Mouse (Mus musculus): Measurements from ENCODE around the gene Fmnl2. TPM values are rescaled to one million over a fixed set of nuclear protein-coding genes. Genes with fewer than 3 reads are reported as not detected.

The Fmnl2 gene
- polyA plus RNA-seq, 1 experiment: 0.61 TPM

DNA sequence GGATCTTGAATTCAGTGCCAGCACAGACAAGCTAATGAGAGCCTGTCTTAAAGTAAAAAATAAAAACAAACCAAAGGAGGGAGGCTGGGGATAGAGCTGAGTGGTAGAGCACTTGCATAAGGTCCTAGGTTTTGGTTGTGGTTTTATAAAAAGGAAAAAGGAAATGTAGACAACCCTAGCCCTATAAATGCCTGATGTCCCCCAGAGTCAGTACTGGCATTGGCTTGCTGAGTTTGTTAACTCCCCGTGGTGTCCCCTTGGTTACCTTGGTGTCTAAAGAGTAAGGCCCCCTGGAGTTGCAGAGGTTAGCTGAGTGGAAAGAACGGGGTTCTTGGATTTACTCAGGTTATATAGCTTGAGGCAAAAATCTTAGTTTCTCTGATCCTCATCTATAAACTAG lies 55.7 kb downstream of the Fmnl2 start:
- no peaks in the 10 kb centered on the region for H3K27me3 ChIP-seq (ENCODE audit: control insufficient read depth, insufficient read depth, low read length)
- TF ChIP-seq CTCF (IDR thresholded peaks at IDR 0.05; ENCODE audit: extremely low read depth, insufficient read length, insufficient replicate concordance, low read depth, low read length): no peak
- no peak for TF ChIP-seq POLR2A (IDR thresholded peaks at IDR 0.05; ENCODE audit: low read depth, low read length)
- no peak overlapping the region for H3K27ac ChIP-seq (ENCODE audit: insufficient read depth, low read depth, low read length)
- no peaks in the 10 kb centered on the region for H3K36me3 ChIP-seq (ENCODE audit: control insufficient read depth, insufficient read depth, low read length)
- H3K4me1 ChIP-seq (ENCODE audit: control insufficient read depth, insufficient read depth, insufficient read length, low read length): peaks cover 2% of the 10 kb centered on the region; the same call in 1 of the 2 replicates
- 67% methylated on average over 2 of the region's 2 CpGs for WGBS
- H3K4me3 ChIP-seq (ENCODE audit: low read depth, low read length): no peak overlapping the region

DNA sequence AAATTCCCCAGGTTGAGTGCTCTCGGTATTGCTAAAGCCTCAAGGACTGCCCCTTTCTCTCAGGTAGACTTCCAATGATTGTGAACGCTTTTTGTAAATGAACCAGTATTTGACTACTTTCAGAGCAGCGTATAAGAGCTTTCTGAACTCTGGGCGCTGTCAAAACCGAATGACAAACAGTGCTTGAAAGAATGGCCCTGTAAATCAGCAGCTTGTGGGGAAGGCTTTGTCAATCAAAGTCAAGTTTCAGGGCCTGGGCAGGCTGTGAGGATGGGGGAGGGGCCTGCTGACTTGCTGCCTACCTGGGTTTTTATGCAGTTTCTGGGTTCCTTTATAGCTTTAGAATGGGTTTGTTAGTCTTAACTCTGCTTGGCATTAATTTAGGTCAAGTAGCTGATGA lies 56.1 kb downstream of the Fmnl2 start:
- no peaks in the 10 kb centered on the region for H3K27me3 ChIP-seq (ENCODE audit: control insufficient read depth, insufficient read depth, low read length)
- H3K4me3 ChIP-seq (ENCODE audit: low read depth, low read length): no peak overlapping the region
- no peak overlapping the region for H3K27ac ChIP-seq (ENCODE audit: insufficient read depth, low read depth, low read length)
- 57% methylated on average over 5 of the region's 5 CpGs for WGBS
- TF ChIP-seq CTCF (IDR thresholded peaks at IDR 0.05; ENCODE audit: extremely low read depth, insufficient read length, insufficient replicate concordance, low read depth, low read length) (no peak), POLR2A (IDR thresholded peaks at IDR 0.05; ENCODE audit: low read depth, low read length) (no peak)
- H3K36me3 ChIP-seq (ENCODE audit: control insufficient read depth, insufficient read depth, low read length): no peaks in the 10 kb centered on the region
- peaks cover 2% of the 10 kb centered on the region; the same call in 1 of the 2 replicates for H3K4me1 ChIP-seq (ENCODE audit: control insufficient read depth, insufficient read depth, insufficient read length, low read length)

DNA sequence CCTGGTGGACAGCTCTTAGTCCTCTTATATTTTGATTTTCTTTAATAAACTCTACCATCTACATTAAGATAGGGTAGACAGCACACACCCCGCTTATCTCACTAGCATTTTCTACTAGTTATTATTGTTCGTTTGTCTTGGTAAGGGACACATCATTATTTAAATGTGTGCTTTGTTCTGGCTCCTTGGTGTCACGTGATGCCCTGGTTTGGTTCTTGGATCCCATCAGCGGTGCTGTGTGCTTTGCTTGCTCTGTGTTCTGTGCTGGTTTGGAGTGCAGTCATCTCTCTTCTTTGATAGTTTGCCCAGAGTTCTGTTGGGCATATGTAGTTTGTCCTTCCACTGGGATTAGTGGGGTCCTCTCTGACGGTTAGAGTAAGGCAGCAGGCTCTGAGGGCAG lies 57.9 kb downstream of the Fmnl2 start:
- 77% methylated on average over 5 of the region's 5 CpGs for WGBS
- TF ChIP-seq CTCF (IDR thresholded peaks at IDR 0.05; ENCODE audit: extremely low read depth, insufficient read length, insufficient replicate concordance, low read depth, low read length) (no peak), POLR2A (IDR thresholded peaks at IDR 0.05; ENCODE audit: low read depth, low read length) (no peak)
- no peaks in the 10 kb centered on the region for H3K36me3 ChIP-seq (ENCODE audit: control insufficient read depth, insufficient read depth, low read length)
- no peaks in the 10 kb centered on the region for H3K27me3 ChIP-seq (ENCODE audit: control insufficient read depth, insufficient read depth, low read length)
- no peak overlapping the region for H3K27ac ChIP-seq (ENCODE audit: insufficient read depth, low read depth, low read length)
- no peak overlapping the region for H3K4me3 ChIP-seq (ENCODE audit: low read depth, low read length)
- H3K4me1 ChIP-seq (ENCODE audit: control insufficient read depth, insufficient read depth, insufficient read length, low read length): peaks cover 2% of the 10 kb centered on the region; the same call in 1 of the 2 replicates

DNA sequence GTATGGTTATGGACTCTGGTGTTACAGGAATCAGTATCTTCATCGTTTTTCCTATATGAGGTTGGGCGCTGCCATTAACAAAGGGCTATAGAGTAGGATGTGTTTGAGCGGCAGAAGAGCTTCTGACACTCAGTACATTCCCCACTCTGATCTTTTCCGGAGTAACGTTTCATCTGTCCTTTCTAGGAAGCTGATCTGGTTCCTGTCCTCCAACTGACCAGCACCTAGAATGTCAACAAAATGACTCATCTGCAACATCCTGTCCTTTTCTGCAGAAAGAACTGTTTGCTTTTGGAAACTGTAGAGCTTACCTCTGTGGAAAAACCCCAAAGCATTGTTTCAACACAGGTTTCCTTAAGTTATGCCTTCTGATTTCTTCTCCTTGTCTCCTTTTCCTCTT lies 60.4 kb downstream of the Fmnl2 start:
- Histone ChIP-seq H3K4me1 (ENCODE audit: control insufficient read depth, insufficient read depth, insufficient read length, low read length) (peaks cover 2% of the 10 kb centered on the region; the same call in 1 of the 2 replicates), H3K4me3 (ENCODE audit: low read depth, low read length) (no peak overlapping the region), H3K36me3 (ENCODE audit: control insufficient read depth, insufficient read depth, low read length) (no peaks in the 10 kb centered on the region), H3K27ac (ENCODE audit: insufficient read depth, low read depth, low read length) (no peak overlapping the region), H3K27me3 (ENCODE audit: control insufficient read depth, insufficient read depth, low read length) (no peaks in the 10 kb centered on the region)
- TF ChIP-seq CTCF (IDR thresholded peaks at IDR 0.05; ENCODE audit: extremely low read depth, insufficient read length, insufficient replicate concordance, low read depth, low read length) (no peak), POLR2A (IDR thresholded peaks at IDR 0.05; ENCODE audit: low read depth, low read length) (no peak)
- WGBS: 79% methylated on average over 5 of the region's 5 CpGs

DNA sequence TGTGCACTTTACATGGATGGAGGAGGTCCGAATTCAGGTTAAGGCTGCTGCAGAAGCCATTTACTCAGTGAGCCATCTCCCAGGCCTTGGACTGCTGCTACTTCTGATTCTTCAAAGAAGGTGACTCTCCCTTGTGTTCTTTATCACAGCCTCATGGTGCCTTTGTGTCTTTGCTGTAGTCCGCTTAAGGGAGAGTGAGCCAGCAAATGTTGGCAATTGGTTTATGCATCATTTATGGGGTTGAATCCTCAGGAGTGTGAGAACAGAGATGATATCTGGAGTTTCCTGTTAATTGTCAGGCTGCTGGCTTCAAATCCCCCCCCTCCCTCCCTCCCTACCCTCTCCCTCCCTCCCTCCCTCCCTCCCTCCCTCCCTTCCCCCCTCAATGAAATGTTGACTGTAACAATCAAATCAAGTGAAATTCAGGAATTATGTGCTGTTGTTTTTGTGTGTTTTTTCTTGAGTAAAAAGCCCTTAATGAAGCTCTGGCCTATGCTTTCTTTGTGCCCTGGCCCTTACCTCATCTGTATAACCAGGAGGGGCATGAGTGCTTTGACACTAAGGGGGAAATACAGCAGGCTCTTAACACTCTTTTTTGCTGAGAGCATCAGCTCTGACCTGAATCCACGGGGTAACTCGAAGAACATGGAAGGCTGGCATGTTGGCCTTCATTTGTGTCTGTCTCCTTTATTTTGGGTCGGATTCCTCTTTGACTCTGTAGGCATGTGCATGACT lies 63.2 kb downstream of the Fmnl2 start:
- Histone ChIP-seq H3K36me3 (ENCODE audit: control insufficient read depth, insufficient read depth, low read length) (no peaks in the 10 kb centered on the region), H3K27me3 (ENCODE audit: control insufficient read depth, insufficient read depth, low read length) (no peaks in the 10 kb centered on the region), H3K4me3 (ENCODE audit: low read depth, low read length) (no peak overlapping the region), H3K4me1 (ENCODE audit: control insufficient read depth, insufficient read depth, insufficient read length, low read length) (peaks cover 2% of the 10 kb centered on the region; the same call in 1 of the 2 replicates), H3K27ac (ENCODE audit: insufficient read depth, low read depth, low read length) (no peak overlapping the region)
- TF ChIP-seq CTCF (IDR thresholded peaks at IDR 0.05; ENCODE audit: extremely low read depth, insufficient read length, insufficient replicate concordance, low read depth, low read length) (no peak), POLR2A (IDR thresholded peaks at IDR 0.05; ENCODE audit: low read depth, low read length) (no peak)
- 89% methylated on average over 5 of the region's 5 CpGs for WGBS

DNA sequence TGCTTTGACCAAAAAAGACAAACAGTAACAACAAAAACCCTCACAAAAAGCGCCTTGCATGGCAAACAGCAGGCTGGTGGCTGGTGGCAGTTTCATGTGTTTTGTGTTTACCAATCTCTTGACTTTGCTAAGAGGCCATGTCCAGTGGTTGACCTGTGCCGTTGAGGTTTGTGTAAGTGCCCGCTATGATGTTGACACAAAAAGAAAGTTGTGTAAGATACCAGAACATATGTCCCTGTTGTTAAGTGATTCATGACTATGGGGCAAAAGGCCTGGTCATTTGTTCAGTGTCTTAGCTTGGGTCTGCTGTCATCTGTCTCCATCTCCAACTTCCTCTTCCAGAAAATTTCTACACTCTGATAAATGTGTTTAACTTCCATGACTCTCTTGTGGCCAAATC lies 67.4 kb downstream of the Fmnl2 start:
- WGBS: 85% methylated on average over 3 of the region's 3 CpGs
- Histone ChIP-seq H3K27ac (ENCODE audit: insufficient read depth, low read depth, low read length) (no peak overlapping the region), H3K4me1 (ENCODE audit: control insufficient read depth, insufficient read depth, insufficient read length, low read length) (peaks cover 4% of the 10 kb centered on the region; the same call in 1 of the 2 replicates), H3K36me3 (ENCODE audit: control insufficient read depth, insufficient read depth, low read length) (no peaks in the 10 kb centered on the region), H3K27me3 (ENCODE audit: control insufficient read depth, insufficient read depth, low read length) (no peaks in the 10 kb centered on the region), H3K4me3 (ENCODE audit: low read depth, low read length) (no peak overlapping the region)
- TF ChIP-seq POLR2A (IDR thresholded peaks at IDR 0.05; ENCODE audit: low read depth, low read length) (no peak), CTCF (IDR thresholded peaks at IDR 0.05; ENCODE audit: extremely low read depth, insufficient read length, insufficient replicate concordance, low read depth, low read length) (no peak)

DNA sequence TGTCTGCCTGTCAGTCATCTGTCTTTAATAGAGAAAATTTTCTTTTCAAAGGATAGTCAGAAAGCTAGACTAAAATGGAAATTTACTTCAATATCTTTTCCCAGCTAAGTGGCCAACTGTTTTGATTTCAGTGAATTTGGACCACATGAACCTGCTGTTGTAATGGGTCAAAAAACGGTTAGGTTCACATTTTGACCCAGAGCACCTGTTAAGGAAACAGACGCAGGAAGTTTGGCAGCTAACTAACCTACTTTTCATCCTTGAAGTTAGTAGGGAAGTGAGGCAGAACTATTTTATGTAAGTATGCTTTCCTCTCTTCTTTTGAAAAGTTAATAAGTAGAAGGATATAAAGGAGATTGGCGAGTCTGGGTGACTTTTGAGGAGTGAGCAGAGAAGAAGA lies 69.7 kb downstream of the Fmnl2 start:
- WGBS: 23% methylated on average over 3 of the region's 3 CpGs
- Histone ChIP-seq H3K27me3 (ENCODE audit: control insufficient read depth, insufficient read depth, low read length) (no peaks in the 10 kb centered on the region), H3K4me1 (ENCODE audit: control insufficient read depth, insufficient read depth, insufficient read length, low read length) (peaks cover 9% of the 10 kb centered on the region; the same call in 1 of the 2 replicates), H3K27ac (ENCODE audit: insufficient read depth, low read depth, low read length) (no peak overlapping the region), H3K36me3 (ENCODE audit: control insufficient read depth, insufficient read depth, low read length) (no peaks in the 10 kb centered on the region), H3K4me3 (ENCODE audit: low read depth, low read length) (no peak overlapping the region)
- no peak for TF ChIP-seq POLR2A (IDR thresholded peaks at IDR 0.05; ENCODE audit: low read depth, low read length)
- no peak for TF ChIP-seq CTCF (IDR thresholded peaks at IDR 0.05; ENCODE audit: extremely low read depth, insufficient read length, insufficient replicate concordance, low read depth, low read length)
